Mouse (Mus musculus): ENCODE measurements around the gene Tmem132b. TPM values are rescaled to one million over a fixed set of nuclear protein-coding genes. Genes with fewer than 3 reads are reported as not detected.

Gene Tmem132b
- polyA plus RNA-seq, 1 experiment from 2014 or later: 6.4 TPM

DNA sequence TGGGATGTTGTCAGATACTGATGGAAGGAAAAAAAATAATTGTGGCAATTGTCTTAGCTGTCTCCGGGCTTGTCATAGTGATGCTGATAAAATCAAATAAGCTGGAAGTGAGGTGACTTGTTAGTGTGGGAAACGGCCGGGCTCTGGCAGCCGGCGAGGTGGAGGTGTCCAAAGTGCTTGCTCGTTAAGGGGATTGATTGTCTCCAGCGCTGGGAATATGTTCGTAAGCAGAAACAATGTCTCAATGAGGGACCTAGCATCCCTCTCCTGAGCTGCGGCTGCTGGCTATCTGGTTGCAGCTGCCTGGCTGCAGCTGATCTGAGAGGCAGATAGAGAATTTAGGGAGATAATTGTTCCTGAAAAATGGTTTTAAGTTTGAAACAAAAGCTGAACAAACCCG, 161.0 kb downstream of the Tmem132b start:
- WGBS: 35% methylated on average over 10 of the region's 10 CpGs
- no peak overlapping the region for H3K9ac ChIP-seq
- no peaks in the 10 kb centered on the region for H3K27me3 ChIP-seq
- no peak overlapping the region for H3K4me3 ChIP-seq
- peaks cover 8% of the 10 kb centered on the region; the same call in 1 of the 2 replicates for H3K4me1 ChIP-seq (replicated peaks)
- ATAC-seq (ENCODE audit: low FRiP score, low read depth): no peak
- H3K27ac ChIP-seq (replicated peaks): no peak overlapping the region
- H3K9me3 ChIP-seq: no peaks in the 10 kb centered on the region
- H3K36me3 ChIP-seq: no peaks in the 10 kb centered on the region
- H3K4me2 ChIP-seq: no peak overlapping the region

DNA sequence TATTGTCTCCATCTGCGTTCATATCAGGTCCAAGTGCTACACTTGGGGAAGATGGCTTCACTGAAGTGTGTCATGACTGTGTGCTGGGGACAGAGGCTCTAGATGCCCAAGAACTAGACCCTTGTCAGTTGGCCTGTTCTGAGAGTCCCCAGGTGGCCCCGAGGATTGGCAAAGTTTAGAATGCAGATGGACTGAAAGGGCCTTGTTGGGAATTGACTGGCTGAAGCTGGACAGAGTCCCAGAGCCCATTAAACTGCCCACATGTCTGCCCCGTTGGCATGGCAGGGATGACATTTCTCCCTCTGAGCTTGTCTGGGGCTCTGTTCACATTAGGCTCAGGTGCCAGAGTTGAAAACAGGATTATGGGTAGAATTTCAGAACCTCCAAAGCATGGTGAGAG, 167.8 kb downstream of the Tmem132b start:
- Histone ChIP-seq H3K36me3 (no peaks in the 10 kb centered on the region), H3K27me3 (no peaks in the 10 kb centered on the region), H3K9me3 (no peaks in the 10 kb centered on the region), H3K4me2 (no peak overlapping the region), H3K27ac (replicated peaks) (no peak overlapping the region), H3K4me3 (no peak overlapping the region), H3K9ac (no peak overlapping the region), H3K4me1 (replicated peaks) (no peaks in the 10 kb centered on the region)
- peak; percentile 72; the same call in 1 of the 2 replicates for ATAC-seq (ENCODE audit: low FRiP score, low read depth)
- WGBS: 57% methylated on average over 3 of the region's 3 CpGs

DNA sequence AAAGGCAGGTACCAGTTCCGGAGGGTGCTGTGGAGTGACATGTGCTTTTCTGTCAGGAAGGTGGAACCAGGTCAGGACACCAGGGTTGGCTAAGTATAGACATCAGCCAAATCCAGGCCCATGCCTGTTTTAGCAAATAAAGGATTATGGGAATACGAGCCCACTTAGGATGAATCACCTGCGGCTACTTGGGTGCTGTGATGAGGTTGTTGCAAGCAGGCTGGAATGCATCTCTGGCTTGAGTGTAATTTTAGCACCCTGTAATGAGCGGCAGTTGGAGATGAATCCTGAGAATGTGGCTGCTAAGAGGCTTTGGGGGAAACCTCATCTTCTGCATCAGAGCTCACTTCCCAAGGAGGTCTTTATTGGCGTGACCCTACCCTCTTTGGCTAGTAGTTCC, 168.7 kb downstream of the Tmem132b start:
- H3K4me2 ChIP-seq: no peak overlapping the region
- ATAC-seq (ENCODE audit: low FRiP score, low read depth): no peak
- 94% methylated on average over 5 of the region's 5 CpGs for WGBS
- H3K9me3 ChIP-seq: no peaks in the 10 kb centered on the region
- no peaks in the 10 kb centered on the region for H3K4me1 ChIP-seq (replicated peaks)
- no peak overlapping the region for H3K27ac ChIP-seq (replicated peaks)
- H3K27me3 ChIP-seq: no peaks in the 10 kb centered on the region
- H3K4me3 ChIP-seq: no peak overlapping the region
- no peaks in the 10 kb centered on the region for H3K36me3 ChIP-seq
- no peak overlapping the region for H3K9ac ChIP-seq

DNA sequence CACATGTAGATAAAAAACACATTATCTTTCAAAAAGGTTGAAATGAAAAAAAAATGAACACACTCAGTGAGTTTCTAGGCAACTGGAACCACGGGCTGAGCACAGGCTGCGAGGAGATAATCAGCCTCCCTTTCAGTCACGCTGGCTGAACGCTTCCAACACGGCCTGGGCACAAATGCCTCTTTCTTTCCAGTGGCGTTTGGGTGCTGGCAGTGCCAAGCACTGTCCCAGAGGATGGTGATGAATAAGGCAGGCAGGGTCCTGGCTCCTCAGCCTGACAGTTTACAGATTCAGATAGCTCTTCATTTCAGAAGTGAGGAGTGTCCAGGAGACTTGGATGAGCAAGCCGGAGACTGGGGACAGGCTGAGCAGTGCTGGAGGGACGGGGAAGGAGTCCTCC, 173.8 kb downstream of the Tmem132b start:
- Histone ChIP-seq H3K27me3 (no peaks in the 10 kb centered on the region), H3K27ac (replicated peaks) (peak overlapping the region; percentile 12), H3K36me3 (no peaks in the 10 kb centered on the region), H3K9me3 (no peaks in the 10 kb centered on the region), H3K4me3 (no peak overlapping the region), H3K4me2 (no peak overlapping the region), H3K4me1 (replicated peaks) (0 out of 2 replicates have a peak, but pooled peaks cover 5% of the 10 kb centered on the region), H3K9ac (no peak overlapping the region)
- peak; percentile 69 for ATAC-seq (ENCODE audit: low FRiP score, low read depth)
- 40% methylated on average over 8 of the region's 8 CpGs for WGBS

DNA sequence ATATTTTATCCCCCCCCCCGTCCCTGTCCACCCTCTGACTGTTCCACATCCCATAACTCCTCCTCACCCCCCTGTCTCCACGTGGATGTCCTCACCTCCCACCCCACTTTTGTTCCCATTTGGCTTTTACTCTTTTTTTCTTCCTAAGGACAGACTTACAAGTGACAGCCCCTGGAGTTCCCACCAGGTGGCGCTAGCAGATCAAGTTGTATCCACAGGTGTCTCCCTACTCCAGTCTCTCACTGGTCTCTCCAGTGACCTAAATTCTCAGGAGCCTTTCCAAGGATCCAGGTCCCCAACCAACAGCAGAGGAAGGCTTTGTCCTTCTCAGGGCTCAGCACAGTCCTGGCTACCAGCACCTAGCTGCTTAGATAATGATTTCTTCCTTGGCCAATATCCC, 177.6 kb downstream of the Tmem132b start:
- H3K9me3 ChIP-seq: no peaks in the 10 kb centered on the region
- H3K36me3 ChIP-seq: no peaks in the 10 kb centered on the region
- no peak for ATAC-seq (ENCODE audit: low FRiP score, low read depth)
- H3K4me2 ChIP-seq: no peak overlapping the region
- no peak overlapping the region for H3K9ac ChIP-seq
- H3K27me3 ChIP-seq: no peaks in the 10 kb centered on the region
- no peak overlapping the region for H3K4me3 ChIP-seq
- H3K4me1 ChIP-seq (replicated peaks): 0 out of 2 replicates have a peak, but pooled peaks cover 5% of the 10 kb centered on the region
- WGBS: 4% methylated on average over 3 of the region's 3 CpGs
- H3K27ac ChIP-seq (replicated peaks): no peak overlapping the region

DNA sequence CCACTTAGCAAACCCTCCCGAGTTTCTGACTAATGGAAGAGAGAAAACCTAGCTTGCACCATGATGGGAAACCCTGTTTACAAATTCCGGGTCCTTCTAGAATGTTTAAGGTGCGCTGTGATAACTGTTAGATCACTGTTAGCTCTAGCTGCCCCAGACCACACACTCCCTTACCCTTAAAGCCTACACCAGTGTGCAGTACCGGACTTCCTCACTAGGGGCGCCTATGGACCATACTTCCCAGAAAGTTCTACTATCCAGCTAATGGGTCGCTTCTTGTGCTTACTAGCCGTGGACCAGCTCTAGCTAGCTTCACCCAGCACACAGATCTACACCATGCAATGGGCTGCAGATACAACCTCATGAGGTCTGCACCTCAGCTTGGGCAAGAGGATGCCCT, 195.2 kb downstream of the Tmem132b start:
- Histone ChIP-seq H3K9ac (no peak overlapping the region), H3K4me3 (no peak overlapping the region), H3K9me3 (no peaks in the 10 kb centered on the region), H3K36me3 (no peaks in the 10 kb centered on the region), H3K27ac (replicated peaks) (no peak overlapping the region), H3K27me3 (no peaks in the 10 kb centered on the region), H3K4me2 (no peak overlapping the region), H3K4me1 (replicated peaks) (no peaks in the 10 kb centered on the region)
- ATAC-seq (ENCODE audit: low FRiP score, low read depth): no peak
- WGBS: 91% methylated on average over 7 of the region's 7 CpGs

DNA sequence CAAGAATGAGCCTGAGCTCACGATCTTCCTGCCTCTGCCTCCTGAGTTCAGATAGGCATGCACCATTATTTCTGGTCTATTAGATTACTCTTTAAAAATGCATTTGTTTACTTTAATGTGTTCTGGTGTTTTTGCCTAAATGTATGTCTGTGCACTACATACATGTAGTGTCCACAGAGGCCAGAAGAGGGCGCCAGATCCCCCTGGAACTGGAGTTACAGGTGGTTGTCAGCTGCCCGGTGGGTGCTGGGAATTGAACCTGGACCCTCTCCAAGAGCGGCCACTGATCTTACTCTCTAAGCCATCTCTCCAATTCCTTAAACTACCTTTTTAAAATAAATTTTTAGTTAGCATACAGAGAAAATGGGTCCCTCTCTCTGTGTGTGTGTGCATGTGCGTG, 195.9 kb downstream of the Tmem132b start:
- H3K4me3 ChIP-seq: no peak overlapping the region
- H3K9me3 ChIP-seq: no peaks in the 10 kb centered on the region
- no peak overlapping the region for H3K9ac ChIP-seq
- no peak overlapping the region for H3K4me2 ChIP-seq
- no peaks in the 10 kb centered on the region for H3K36me3 ChIP-seq
- no peaks in the 10 kb centered on the region for H3K27me3 ChIP-seq
- H3K4me1 ChIP-seq (replicated peaks): no peaks in the 10 kb centered on the region
- WGBS: 87% methylated on average over 5 of the region's 5 CpGs
- no peak for ATAC-seq (ENCODE audit: low FRiP score, low read depth)
- H3K27ac ChIP-seq (replicated peaks): no peak overlapping the region

DNA sequence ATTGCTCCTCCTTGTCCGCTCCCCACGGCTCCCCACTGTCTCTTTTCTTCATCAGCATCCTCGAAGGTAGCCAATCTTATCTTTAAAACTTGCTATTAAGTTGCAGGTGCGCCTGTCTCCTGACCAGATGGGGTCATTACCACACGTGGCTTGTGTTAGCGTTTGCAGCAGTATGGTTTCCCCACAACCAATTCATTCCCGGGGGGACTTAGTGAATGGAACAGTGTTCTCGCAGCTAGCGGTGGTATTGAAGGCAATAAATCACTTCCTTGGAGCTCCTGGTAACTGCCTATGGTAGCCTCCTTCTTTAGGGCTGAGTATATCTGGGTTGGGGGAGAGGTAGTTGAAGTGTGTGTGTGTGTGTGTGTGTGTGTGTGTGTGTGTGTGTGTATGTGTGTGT, 196.4 kb downstream of the Tmem132b start:
- Histone ChIP-seq H3K9me3 (no peaks in the 10 kb centered on the region), H3K4me3 (no peak overlapping the region), H3K4me1 (replicated peaks) (no peaks in the 10 kb centered on the region), H3K36me3 (no peaks in the 10 kb centered on the region), H3K27me3 (no peaks in the 10 kb centered on the region), H3K27ac (replicated peaks) (no peak overlapping the region), H3K4me2 (no peak overlapping the region), H3K9ac (no peak overlapping the region)
- 78% methylated on average over 9 of the region's 9 CpGs for WGBS
- no peak for ATAC-seq (ENCODE audit: low FRiP score, low read depth)

DNA sequence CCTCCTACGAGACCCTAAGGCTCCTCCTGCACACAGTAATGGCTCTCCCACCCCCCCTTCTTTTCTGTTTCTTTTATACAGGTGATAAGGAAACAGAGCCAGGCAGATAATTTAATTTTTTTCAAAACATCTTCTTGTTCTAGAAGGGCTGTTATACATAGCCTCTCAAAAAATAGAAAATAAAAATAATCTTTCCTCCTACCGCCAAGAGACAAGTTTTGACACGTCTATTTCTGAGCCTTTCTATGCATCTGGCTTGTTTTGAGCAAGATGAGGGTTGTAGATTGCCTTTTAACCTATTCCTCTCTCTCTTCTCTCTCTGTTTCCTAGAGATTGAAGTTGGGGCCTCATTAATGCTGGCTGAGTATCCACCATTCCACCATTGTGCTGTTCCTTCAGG, 196.9 kb downstream of the Tmem132b start:
- Histone ChIP-seq H3K4me2 (no peak overlapping the region), H3K4me3 (no peak overlapping the region), H3K27me3 (no peaks in the 10 kb centered on the region), H3K4me1 (replicated peaks) (no peaks in the 10 kb centered on the region), H3K9ac (no peak overlapping the region), H3K27ac (replicated peaks) (no peak overlapping the region), H3K36me3 (no peaks in the 10 kb centered on the region), H3K9me3 (no peaks in the 10 kb centered on the region)
- WGBS: 84% methylated on average over 3 of the region's 3 CpGs
- no peak for ATAC-seq (ENCODE audit: low FRiP score, low read depth)

DNA sequence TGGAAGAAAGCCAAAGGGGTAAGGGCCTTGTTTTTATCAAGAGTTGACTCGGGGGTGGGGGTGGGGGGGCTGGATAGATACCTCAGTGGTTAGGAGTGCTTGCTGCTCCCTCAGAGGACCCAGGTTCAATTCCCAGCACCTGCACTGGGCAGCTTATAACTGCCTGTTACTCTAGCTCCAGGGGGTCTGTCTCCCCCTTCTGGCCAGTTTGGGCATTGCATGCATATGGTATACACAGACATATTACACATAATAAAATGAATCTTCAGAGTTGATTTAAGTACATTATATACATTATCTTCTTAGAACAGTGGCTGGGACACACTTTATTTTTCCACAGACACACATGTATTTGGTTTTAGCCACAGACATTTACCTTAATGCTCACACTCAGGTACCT, 202.2 kb downstream of the Tmem132b start:
- H3K4me2 ChIP-seq: no peak overlapping the region
- no peak overlapping the region for H3K4me3 ChIP-seq
- no peak overlapping the region for H3K9ac ChIP-seq
- no peaks in the 10 kb centered on the region for H3K9me3 ChIP-seq
- 86% methylated on average over 1 of the region's 1 CpGs for WGBS
- H3K4me1 ChIP-seq (replicated peaks): no peaks in the 10 kb centered on the region
- no peaks in the 10 kb centered on the region for H3K27me3 ChIP-seq
- no peak for ATAC-seq (ENCODE audit: low FRiP score, low read depth)
- H3K27ac ChIP-seq (replicated peaks): no peak overlapping the region
- no peaks in the 10 kb centered on the region for H3K36me3 ChIP-seq

DNA sequence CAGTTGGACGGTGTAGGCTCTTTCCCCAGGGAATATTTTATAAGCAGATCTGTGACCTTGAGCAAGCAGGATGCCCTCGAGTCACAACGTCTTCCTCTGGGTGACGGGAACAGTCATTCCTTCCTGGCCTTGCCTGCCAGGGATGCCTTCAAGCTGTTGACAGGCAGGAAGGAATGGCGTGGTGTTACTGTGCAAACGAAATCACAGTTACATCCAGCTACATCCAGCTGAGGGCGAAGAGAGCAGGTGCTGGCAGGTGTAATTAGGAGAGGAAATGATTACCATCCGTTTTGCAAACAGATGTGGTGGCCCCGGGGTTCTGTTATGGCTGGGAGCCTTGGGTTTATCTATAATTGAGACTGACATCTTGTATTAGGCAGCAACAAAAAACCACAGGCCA, 205.5 kb downstream of the Tmem132b start:
- Histone ChIP-seq H3K9me3 (no peaks in the 10 kb centered on the region), H3K4me2 (no peak overlapping the region), H3K36me3 (no peaks in the 10 kb centered on the region), H3K27ac (replicated peaks) (no peak overlapping the region), H3K4me3 (no peak overlapping the region), H3K4me1 (replicated peaks) (no peaks in the 10 kb centered on the region), H3K27me3 (no peaks in the 10 kb centered on the region), H3K9ac (no peak overlapping the region)
- WGBS: 39% methylated on average over 9 of the region's 9 CpGs
- no peak for ATAC-seq (ENCODE audit: low FRiP score, low read depth)

DNA sequence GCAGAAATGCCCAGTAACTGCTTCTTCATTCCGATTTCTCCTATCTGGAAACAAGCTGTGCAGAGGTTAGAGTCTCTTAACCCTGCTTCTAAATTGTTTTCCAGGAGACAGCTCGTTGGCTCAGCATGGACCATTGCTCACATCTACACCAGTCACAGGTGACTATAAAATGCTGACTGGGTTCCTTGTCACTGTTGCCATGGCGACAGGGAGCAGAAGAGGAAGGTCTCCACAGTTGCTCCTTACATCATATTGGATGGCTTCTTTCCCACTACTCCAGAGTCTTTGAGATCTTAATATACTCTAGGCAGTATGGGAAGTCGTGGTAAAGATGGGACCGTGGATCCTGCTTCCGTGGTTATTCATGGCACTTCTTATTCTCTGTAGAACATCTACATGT, 211.9 kb downstream of the Tmem132b start:
- H3K36me3 ChIP-seq: no peaks in the 10 kb centered on the region
- H3K9me3 ChIP-seq: no peaks in the 10 kb centered on the region
- no peak overlapping the region for H3K4me2 ChIP-seq
- no peak overlapping the region for H3K4me3 ChIP-seq
- H3K9ac ChIP-seq: no peak overlapping the region
- no peaks in the 10 kb centered on the region for H3K27me3 ChIP-seq
- peaks cover 15% of the 10 kb centered on the region for H3K4me1 ChIP-seq (replicated peaks)
- peak; percentile 59; the same call in 1 of the 2 replicates for ATAC-seq (ENCODE audit: low FRiP score, low read depth)
- 65% methylated on average over 6 of the region's 6 CpGs for WGBS
- no peak overlapping the region; the same call in 1 of the 2 replicates for H3K27ac ChIP-seq (replicated peaks)

DNA sequence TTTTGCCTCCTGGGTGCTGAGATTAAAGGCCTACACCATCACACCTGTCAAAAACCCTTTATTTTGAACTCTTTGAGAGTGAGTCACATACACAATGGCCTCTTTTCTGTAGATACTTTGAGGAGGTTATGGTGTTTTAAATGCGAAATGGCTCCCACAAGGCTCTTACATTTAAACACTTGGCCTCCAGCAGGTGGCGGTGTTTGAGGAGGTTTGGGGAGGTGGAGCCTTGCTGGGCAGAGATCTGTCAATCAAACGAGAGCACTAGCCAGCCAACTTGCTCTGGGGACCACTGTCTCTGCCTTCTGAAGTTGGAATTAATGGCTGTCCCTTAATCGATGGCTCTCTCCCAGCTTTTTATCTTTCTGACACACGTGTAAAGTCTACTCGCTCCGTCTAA, 214.2 kb downstream of the Tmem132b start:
- Histone ChIP-seq H3K27ac (replicated peaks) (no peak overlapping the region), H3K27me3 (no peaks in the 10 kb centered on the region), H3K9ac (no peak overlapping the region), H3K36me3 (no peaks in the 10 kb centered on the region), H3K9me3 (no peaks in the 10 kb centered on the region), H3K4me3 (no peak overlapping the region), H3K4me1 (replicated peaks) (peaks cover 15% of the 10 kb centered on the region), H3K4me2 (no peak overlapping the region)
- ATAC-seq (ENCODE audit: low FRiP score, low read depth): no peak
- WGBS: 64% methylated on average over 7 of the region's 7 CpGs
